Mouse (Mus musculus) cortical plate, adult 2 months (tissue): Measurements from ENCODE around the gene Det1.

Experiments used
- CTCF ChIP-seq: fragments of 200-500 bp; IDR thresholded peaks from 2 replicates; pipeline ENCODE4 v1.5.1; 2011; ENCODE audit warnings: mild to moderate bottlenecking, control low read depth, low read length; ENCODE audit not compliant: insufficient read depth; ENCODE audit errors: extremely low read depth
- POLR2A ChIP-seq: fragments of 200-500 bp; IDR thresholded peaks from 2 replicates; pipeline ENCODE4 v1.6.1; 2011; ENCODE audit warnings: mild to moderate bottlenecking, low read length, control low read depth; ENCODE audit not compliant: insufficient read depth; ENCODE audit errors: extremely low read depth

DNA sequence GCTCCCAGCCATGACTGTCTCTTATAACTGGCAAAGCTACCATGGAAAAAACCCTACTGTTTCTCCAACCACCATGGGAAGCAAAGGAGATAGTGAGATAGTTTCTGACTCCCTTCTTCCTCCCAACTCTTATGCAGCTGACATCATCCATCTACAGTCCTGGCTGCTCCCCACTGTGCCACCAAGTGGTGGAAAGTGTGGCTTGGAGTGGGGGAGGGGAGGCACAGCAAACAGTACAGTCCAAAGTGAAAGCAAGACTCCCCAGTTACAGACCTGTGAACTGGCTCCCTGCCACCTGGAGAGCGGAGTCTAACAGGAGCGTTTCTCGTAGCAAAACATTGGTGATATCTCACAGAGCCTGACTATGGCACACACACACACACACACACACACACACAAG lies 43.2 kb downstream of the Det1 start:
- TF ChIP-seq POLR2A (no peak), CTCF (no peak)
